Mouse (Mus musculus) liver, adult 2 months (tissue): ENCODE measurements around the gene Sp140.

ENCODE experiments used
- CTCF ChIP-seq: fragments of 200-500 bp; IDR thresholded peaks from 2 replicates; pipeline ENCODE4 v1.5.1; 2011; ENCODE audit warnings: low read depth, low read length, control low read depth
- POLR2A ChIP-seq: fragments of 200-500 bp; IDR thresholded peaks from 2 replicates; pipeline ENCODE4 v1.6.1; 2011; ENCODE audit warnings: low read length, control low read depth; ENCODE audit not compliant: insufficient read depth; ENCODE audit errors: extremely low read depth

- TF ChIP-seq CTCF: no peak
- no peak for TF ChIP-seq POLR2A
These were observed 93.1 kb downstream of the Sp140 start for GRCm38 (mm10) chr1:85693280-85693679.
